Mouse (Mus musculus) thymus, adult 2 months (tissue): ENCODE data around the gene 2610002M06Rik. TPM values are rescaled to one million over a fixed set of nuclear protein-coding genes. Genes with fewer than 3 reads are reported as not detected.

ENCODE experiments used
- DNase-seq: peaks from one replicate; pipeline ENCODE4 v3.0.0; 2021
- H3K27ac ChIP-seq: fragments of 200-500 bp; 2 replicates; pipeline ENCODE4 v1.5.1; 2012; ENCODE audit warnings: low read length, control low read depth; ENCODE audit not compliant: control insufficient read depth, insufficient read depth
- H3K27me3 ChIP-seq: fragments of 200-500 bp; 2 replicates; pipeline ENCODE4 v1.6.1; 2012; ENCODE audit warnings: mild to moderate bottlenecking, low read length, moderate library complexity, mixed read lengths; ENCODE audit not compliant: control insufficient read depth, insufficient read depth
- H3K36me3 ChIP-seq: fragments of 200-500 bp; 2 replicates; pipeline ENCODE4 v1.6.1; 2012; ENCODE audit warnings: mild to moderate bottlenecking, low read length, moderate library complexity; ENCODE audit not compliant: control insufficient read depth, insufficient read depth
- H3K4me1 ChIP-seq: fragments of 200-500 bp; replicated peaks from 2 replicates; pipeline ENCODE4 v1.6.1; 2012; ENCODE audit warnings: low read length; ENCODE audit not compliant: control insufficient read depth, insufficient read depth
- H3K4me3 ChIP-seq: fragments of 200-500 bp; 2 replicates; pipeline ENCODE4 v1.5.1; 2012; ENCODE audit warnings: mild to moderate bottlenecking, low read length, control low read depth, moderate library complexity; ENCODE audit not compliant: control insufficient read depth, insufficient read depth
- CTCF ChIP-seq: fragments of 200-500 bp; IDR thresholded peaks from 2 replicates; pipeline ENCODE4 v1.5.1; 2012; ENCODE audit warnings: mild to moderate bottlenecking, control low read depth, low read length, moderate library complexity, borderline replicate concordance; ENCODE audit not compliant: control insufficient read depth, poor library complexity, insufficient read depth; ENCODE audit errors: extremely low read depth
- POLR2A ChIP-seq: fragments of 200-500 bp; IDR thresholded peaks from 2 replicates; pipeline ENCODE4 v1.6.1; 2012; ENCODE audit warnings: mild to moderate bottlenecking, low read length, control low read depth, moderate library complexity; ENCODE audit not compliant: control insufficient read depth, poor library complexity, insufficient read depth; ENCODE audit errors: extremely low read depth
- WGBS: fragments of 180-500 bp; shearing (Covaris S2); methylation state at CpG from one replicate; pipeline ENCODE4 v1.1.7; 2018; 5-methylcytosine and 5-hydroxymethylcytosine counted together
- polyA plus RNA-seq: library from polyadenylated mRNA; depleted of rRNA; stranded (reverse); fragments of >200 nt; gene quantifications from 2 replicates; pipeline ENCODE4 v1.2.3, GENCODE M21; 2012; rRNA removed

The 2610002M06Rik gene
- polyA plus RNA-seq, result 3.7 and 4.5 TPM in 2 replicates

DNA sequence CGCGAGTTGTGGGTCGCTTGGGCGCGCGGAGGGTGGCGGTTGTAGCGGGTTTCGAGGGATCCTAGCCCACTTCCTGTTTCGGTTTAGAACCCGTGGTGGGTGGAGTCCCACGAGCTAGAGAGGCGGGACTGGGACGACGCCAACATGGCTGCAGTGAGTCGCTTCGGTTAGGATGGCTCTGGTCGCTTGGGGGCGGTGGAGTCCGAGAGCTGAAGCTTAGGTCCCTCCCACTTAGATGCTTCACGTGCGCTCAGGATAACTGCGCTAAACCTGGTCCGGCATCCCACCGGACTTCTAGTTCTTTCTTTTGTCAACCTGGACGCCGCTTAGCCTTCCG, at the start of gene 2610002M06Rik:
Gene 2610002M06Rik (minus strand): TSS at position 117 of the 337 bp plus-strand sequence.
- H3K4me3 ChIP-seq, result peak within 1 kb of the TSS; percentile 85
- TF ChIP-seq POLR2A, result no peak
- no peak for TF ChIP-seq CTCF
- 0 out of 2 replicates have a peak, but pooled peaks cover 4% of the 10 kb centered on the region for H3K4me1 ChIP-seq
- no peaks in the 10 kb centered on the region for H3K27me3 ChIP-seq
- WGBS, result under 1% methylated on average over 27 of the region's 28 CpGs
- DNase-seq, result peak; percentile 80
- no peak within 1 kb of the TSS for H3K27ac ChIP-seq
- no peaks in the 10 kb centered on the region for H3K36me3 ChIP-seq

DNA sequence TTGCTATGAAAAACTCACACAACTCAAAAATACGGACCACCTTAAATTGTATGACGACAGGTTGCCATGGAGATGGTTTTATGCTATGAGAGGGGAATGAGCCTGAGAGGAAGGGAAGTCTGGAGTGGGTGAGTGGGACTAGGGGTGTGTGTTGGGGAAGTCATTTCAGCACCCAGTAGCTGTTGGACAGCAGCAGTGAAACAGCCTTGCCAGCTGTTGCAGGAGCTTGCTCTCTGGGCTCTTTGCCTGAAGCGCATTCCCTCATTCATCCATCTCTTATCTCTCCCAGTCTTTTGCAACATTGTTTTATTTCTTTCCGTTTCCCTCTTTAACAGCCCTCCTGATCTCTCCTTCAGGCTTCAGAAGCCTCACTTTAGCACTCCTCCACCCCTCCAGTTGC, 42.0 kb upstream of the 2610002M06Rik start:
- TF ChIP-seq CTCF, result no peak
- no peak for TF ChIP-seq POLR2A
- DNase-seq, result no peak
- Histone ChIP-seq H3K27me3 (no peaks in the 10 kb centered on the region), H3K36me3 (no peaks in the 10 kb centered on the region), H3K4me3 (no peak overlapping the region), H3K27ac (no peak overlapping the region), H3K4me1 (no peaks in the 10 kb centered on the region)
- 34% methylated on average over 4 of the region's 4 CpGs for WGBS

DNA sequence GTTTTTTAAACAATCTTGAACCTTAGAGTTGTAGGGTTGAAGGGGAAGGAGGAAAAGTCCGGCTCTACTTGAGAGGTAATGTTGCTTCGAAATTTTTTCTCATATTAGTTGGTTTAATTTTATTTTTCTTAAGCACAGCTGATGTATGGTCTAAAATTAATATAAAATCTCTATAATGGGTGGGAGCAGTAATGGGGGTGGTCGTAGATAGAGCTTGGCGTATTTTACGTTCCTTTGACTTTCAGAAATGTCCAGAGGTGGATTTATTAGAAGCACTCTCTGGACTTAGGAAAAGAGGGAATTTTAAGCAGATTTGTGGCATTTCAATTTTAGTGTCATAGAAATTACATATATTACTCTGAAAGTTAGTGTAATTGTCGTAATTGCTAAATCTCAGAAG, 592 bp upstream of the 2610002M06Rik start:
- DNase-seq, result no peak
- TF ChIP-seq POLR2A (no peak), CTCF (no peak)
- Histone ChIP-seq H3K27ac (no peak overlapping the region), H3K4me3 (no peak overlapping the region), H3K36me3 (no peaks in the 10 kb centered on the region), H3K27me3 (no peaks in the 10 kb centered on the region), H3K4me1 (0 out of 2 replicates have a peak, but pooled peaks cover 4% of the 10 kb centered on the region)
- WGBS, result 80% methylated on average over 6 of the region's 6 CpGs

DNA sequence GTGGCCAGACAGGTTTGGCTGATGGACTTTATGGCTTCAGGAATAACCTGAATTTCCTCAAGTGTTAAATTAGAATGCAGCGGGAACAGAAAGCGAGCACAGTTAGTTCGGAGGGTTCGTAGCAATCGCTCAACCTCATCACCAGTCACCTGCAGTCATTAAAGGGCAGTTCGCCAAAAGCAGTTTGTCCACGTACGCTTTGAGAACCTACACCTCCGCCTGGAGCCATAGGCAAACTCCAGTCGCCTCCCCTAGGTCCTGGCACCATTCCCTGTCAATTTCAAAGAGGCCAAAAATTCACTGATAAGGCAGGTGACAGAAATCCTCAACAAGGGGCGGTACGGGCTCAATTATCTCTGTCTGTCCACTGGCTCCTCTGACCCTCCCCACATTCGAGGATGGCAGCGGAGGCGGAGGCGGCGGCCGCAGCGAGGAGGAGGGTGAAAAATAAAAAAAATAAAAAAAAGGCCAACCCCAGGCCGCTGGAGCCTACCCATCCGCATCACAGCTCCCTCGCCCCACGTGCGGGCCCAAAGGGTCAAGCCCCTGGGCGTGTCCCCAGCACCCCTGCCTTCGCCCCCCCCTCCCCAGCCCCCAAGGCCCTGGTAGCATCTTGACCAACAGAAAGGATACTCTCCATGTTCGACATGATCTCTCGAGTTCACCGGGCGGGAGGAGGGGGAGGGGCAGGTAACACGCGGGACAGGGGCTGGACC, 474 bp downstream of the 2610002M06Rik start:
- Histone ChIP-seq H3K27ac (no peak overlapping the region), H3K36me3 (no peaks in the 10 kb centered on the region), H3K27me3 (no peaks in the 10 kb centered on the region), H3K4me3 (peak overlapping the region; percentile 85), H3K4me1 (0 out of 2 replicates have a peak, but pooled peaks cover 4% of the 10 kb centered on the region)
- no peak for TF ChIP-seq CTCF
- no peak for TF ChIP-seq POLR2A
- under 1% methylated on average over 29 of the region's 32 CpGs for WGBS
- DNase-seq, result peak; percentile 13

DNA sequence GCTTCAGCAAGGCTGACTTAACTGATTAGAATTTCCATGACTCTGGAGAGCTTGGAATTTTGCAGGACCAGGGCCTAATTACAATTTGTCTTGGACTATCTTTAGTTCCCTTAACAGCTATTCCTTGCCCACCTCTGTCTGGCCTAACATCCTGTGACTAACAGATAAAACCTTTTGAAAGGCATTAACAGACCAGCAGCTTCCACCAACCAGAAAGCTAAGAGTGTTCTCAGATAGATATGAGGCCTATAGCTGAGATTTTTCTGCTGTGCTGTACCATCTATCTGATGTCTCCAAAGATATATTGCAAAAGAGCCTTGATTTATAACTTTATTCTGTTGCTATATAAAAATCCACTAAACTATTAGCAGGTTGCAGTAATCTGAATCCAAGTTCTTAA, 4.0 kb downstream of the 2610002M06Rik start:
- TF ChIP-seq CTCF, result no peak
- no peak for TF ChIP-seq POLR2A
- DNase-seq, result no peak

DNA sequence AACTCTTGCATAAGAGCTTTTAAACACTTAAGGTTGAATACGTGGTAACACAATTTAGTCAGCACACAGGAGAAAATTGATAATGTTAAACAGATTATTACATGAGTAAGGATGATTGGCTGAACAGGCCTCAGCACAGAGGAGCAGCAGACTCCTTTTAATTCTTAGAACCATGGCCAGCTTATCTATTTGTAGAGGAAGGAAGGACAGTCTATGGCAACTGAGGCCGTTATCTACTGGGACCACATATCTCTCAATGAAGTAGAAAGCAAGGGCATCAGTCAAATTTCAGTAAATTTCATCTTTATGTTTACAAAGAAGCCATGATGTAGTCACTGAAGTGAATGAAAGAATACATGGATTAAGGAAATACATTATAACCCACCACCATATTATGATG, 19.2 kb downstream of the 2610002M06Rik start:
- 95% methylated on average over 2 of the region's 2 CpGs for WGBS
- Histone ChIP-seq H3K4me3 (no peak overlapping the region), H3K27ac (no peak overlapping the region), H3K36me3 (no peaks in the 10 kb centered on the region), H3K4me1 (no peaks in the 10 kb centered on the region), H3K27me3 (no peaks in the 10 kb centered on the region)
- no peak for TF ChIP-seq POLR2A
- no peak for TF ChIP-seq CTCF
- no peak for DNase-seq

More for the DNA sequence above, 4.0 kb downstream of the 2610002M06Rik start:
- H3K27ac ChIP-seq, result no peak overlapping the region
- H3K4me1 ChIP-seq, result 0 out of 2 replicates have a peak, but pooled peaks cover 4% of the 10 kb centered on the region
- no peak overlapping the region for H3K4me3 ChIP-seq
- no peaks in the 10 kb centered on the region for H3K36me3 ChIP-seq
- H3K27me3 ChIP-seq, result no peaks in the 10 kb centered on the region
